Mouse (Mus musculus) left cerebral cortex, postnatal 25 days (tissue): ENCODE measurements around the gene Klhdc10. TPM values are rescaled to one million over a fixed set of nuclear protein-coding genes. Genes with fewer than 3 reads are reported as not detected.

ENCODE experiments used
- DNase-seq, 2 experiments: peaks; one replicate each; pipeline ENCODE4 v3.0.0; 2022; ENCODE audit warnings: low spot score in 2 of 2, mixed read lengths in 1 of 2
- intact Hi-C: fragments of 180-260 bp; cut with DNase I; formaldehyde crosslinking; loops from one replicate; pipeline ENCODE4 v1.15.1; 2025
- total RNA-seq, 2 experiments: library from RNA; stranded (reverse); gene quantifications; 2 replicates each; pipeline ENCODE4 v1.2.3; 2021

The Klhdc10 gene
- total RNA-seq, 2 experiments from 2014 or later = 106 to 111 TPM

GRCm38 (mm10) chr6:30460750-30461446 is 59.2 kb downstream of the Klhdc10 start:
- DNase-seq = peak; percentile 84 to 96

GRCm38 (mm10) chr6:30461755-30462344 is 60.2 kb downstream of the Klhdc10 start:
- intact Hi-C loops = loop anchor here (2.0 to 5.0 kb wide), 3 partner anchors 47 to 520 kb away; partner anchors contain the start of genes Ssmem1 and Tmem209
- no peak for DNase-seq

More at GRCm38 (mm10) chr6:30460750-30461446, 59.2 kb downstream of the Klhdc10 start:
- intact Hi-C loops = loop anchor here (1.0 to 5.0 kb wide), 4 partner anchors 48 to 521 kb away; partner anchors contain the start of genes Klhdc10, Ssmem1 and Tmem209

- no peak for DNase-seq
- intact Hi-C loops = loop anchor here (5.0 kb wide), 2 partner anchors 84 to 519 kb away; no protein-coding TSS in a partner anchor
Measured at GRCm38 (mm10) chr6:30462822-30463221, 61.2 kb downstream of the Klhdc10 start.

- no peak for DNase-seq
- intact Hi-C loops = no loop called here
Measured at GRCm38 (mm10) chr6:30465586-30465985, 63.9 kb downstream of the Klhdc10 start.

- no peak for DNase-seq
- intact Hi-C loops = loop anchor here (2.0 kb wide), 1 partner anchor 65 kb away; no protein-coding TSS in a partner anchor
Measured at GRCm38 (mm10) chr6:30468058-30468457, 66.4 kb downstream of the Klhdc10 start.

- intact Hi-C loops = loop anchor here (2.0 kb wide), 1 partner anchor 66 kb away; no protein-coding TSS in a partner anchor
- peak in 1 of 2 experiments; percentile 40 for DNase-seq
Measured at GRCm38 (mm10) chr6:30468684-30469083, 67.0 kb downstream of the Klhdc10 start.

GRCm38 (mm10) chr6:30469370-30469769 is 67.7 kb downstream of the Klhdc10 start:
- peak in 1 of 2 experiments; percentile 38 for DNase-seq
- intact Hi-C loops = loop anchor here (2.0 kb wide), 1 partner anchor 67 kb away; no protein-coding TSS in a partner anchor

- intact Hi-C loops = no loop called here
- DNase-seq = no peak
Measured at GRCm38 (mm10) chr6:30471706-30472105, 70.0 kb downstream of the Klhdc10 start.

GRCm38 (mm10) chr6:30476025-30476765 is 74.5 kb downstream of the Klhdc10 start:
- DNase-seq = no peak
- intact Hi-C loops = no loop called here

GRCm38 (mm10) chr6:30477210-30477714 is 75.6 kb downstream of the Klhdc10 start:
- intact Hi-C loops = no loop called here
- DNase-seq = no peak

- no peak for DNase-seq
- intact Hi-C loops = no loop called here
Measured at GRCm38 (mm10) chr6:30477784-30478183, 76.1 kb downstream of the Klhdc10 start.

GRCm38 (mm10) chr6:30479418-30479817 is 77.8 kb downstream of the Klhdc10 start:
- intact Hi-C loops = no loop called here
- no peak for DNase-seq

- intact Hi-C loops = no loop called here
- no peak for DNase-seq
Measured at GRCm38 (mm10) chr6:30482908-30483307, 81.2 kb downstream of the Klhdc10 start.

- no peak for DNase-seq
- intact Hi-C loops = no loop called here
Measured at GRCm38 (mm10) chr6:30486504-30486903, 84.8 kb downstream of the Klhdc10 start.

- intact Hi-C loops = no loop called here
- no peak for DNase-seq
Measured at GRCm38 (mm10) chr6:30499049-30499448, 97.4 kb downstream of the Klhdc10 start.

Other genes starting within 250 kb of the Klhdc10 start
- gene Ube2h, start 97.3 kb upstream of the Klhdc10 start, total RNA-seq = 10 to 100 TPM; 90.5 to 94.2 TPM
- gene Zc3hc1, start 10.8 kb upstream of the Klhdc10 start, total RNA-seq = 10 to 100 TPM; 26.5 to 28.9 TPM
- gene Tmem209, start 107.9 kb downstream of the Klhdc10 start, total RNA-seq = 10 to 100 TPM; 17.4 to 20.1 TPM
- under 1 TPM; 0.50 to 0.96 TPM for gene Ssmem1, start 108.0 kb downstream of the Klhdc10 start, total RNA-seq
- 1 to 10 TPM; 2.2 to 2.3 TPM for gene Cpa2, start 139.7 kb downstream of the Klhdc10 start, total RNA-seq
- gene Cpa4, start 166.5 kb downstream of the Klhdc10 start, total RNA-seq = under 1 TPM; 0.16 to 0.18 TPM
- gene Cpa5, start 209.1 kb downstream of the Klhdc10 start, total RNA-seq = not detected
- not detected for gene Cpa1, start 237.3 kb downstream of the Klhdc10 start, total RNA-seq